Mouse (Mus musculus) midbrain, embryonic 12.5 days (tissue): ENCODE data around the gene Wdr25. TPM values are rescaled to one million over a fixed set of nuclear protein-coding genes. Genes with fewer than 3 reads are reported as not detected.

Source experiments
- ATAC-seq: fragments of 200-750 bp; cut with Nextera tagmentation; 2 replicates; pipeline ENCODE4 v1.8.0; 2017; ENCODE audit warnings: low read depth, moderate TSS enrichment, moderate library complexity; ENCODE audit not compliant: low FRiP score
- H3K27ac ChIP-seq: fragments of 300-500 bp; sonication (generic); replicated peaks from 2 replicates; pipeline ENCODE4 v1.5.1; 2016; ENCODE audit warnings: mild to moderate bottlenecking
- H3K27me3 ChIP-seq: fragments of 300-500 bp; sonication (generic); 2 replicates; pipeline ENCODE4 v1.6.1; 2016; ENCODE audit warnings: mild to moderate bottlenecking
- H3K36me3 ChIP-seq: fragments of 300-500 bp; sonication (generic); 2 replicates; pipeline ENCODE4 v1.6.1; 2016
- H3K4me1 ChIP-seq: fragments of 300-500 bp; sonication (generic); 2 replicates; pipeline ENCODE4 v1.6.1; 2016
- H3K4me2 ChIP-seq: fragments of 300-500 bp; sonication (generic); replicated peaks from 2 replicates; pipeline ENCODE4 v1.6.1; 2016; ENCODE audit warnings: mild to moderate bottlenecking, moderate library complexity
- H3K4me3 ChIP-seq: fragments of 300-500 bp; sonication (generic); 2 replicates; pipeline ENCODE4 v1.5.1; 2016; ENCODE audit warnings: mild to moderate bottlenecking
- H3K9ac ChIP-seq: fragments of 300-500 bp; sonication (generic); replicated peaks from 2 replicates; pipeline ENCODE4 v1.6.1; 2016; ENCODE audit warnings: mild to moderate bottlenecking, moderate library complexity
- H3K9me3 ChIP-seq: fragments of 300-500 bp; sonication (generic); 2 replicates; pipeline ENCODE4 v1.6.1; 2016; ENCODE audit warnings: mild to moderate bottlenecking
- WGBS: fragments of 180-500 bp; shearing (Covaris S2); methylation state at CpG from one replicate; pipeline ENCODE4 v1.1.7; 2016; 5-methylcytosine and 5-hydroxymethylcytosine counted together
- polyA plus RNA-seq: library from polyadenylated mRNA; unstranded; fragments of >200 nt; fragmentation: Nextera tagmentation; extraction: Ambion mirVana; gene quantifications from 2 replicates; pipeline ENCODE4 v1.2.1, GENCODE M21; 2016

Wdr25 gene
- polyA plus RNA-seq, 1 experiment from 2014 or later, result 8.6 TPM

GRCm38 (mm10) chr12:109077036-109077435 is 183.6 kb downstream of the Wdr25 start:
- ATAC-seq, result no peak
- H3K36me3 ChIP-seq, result no peaks in the 10 kb centered on the region
- 82% methylated on average over 6 of the region's 6 CpGs for WGBS

More at GRCm38 (mm10) chr12:109077036-109077435, 183.6 kb downstream of the Wdr25 start:
- no peaks in the 10 kb centered on the region for H3K9me3 ChIP-seq
- peaks cover 4% of the 10 kb centered on the region; the same call in 1 of the 2 replicates for H3K27me3 ChIP-seq
- no peak overlapping the region for H3K4me3 ChIP-seq
- H3K27ac ChIP-seq, result no peak overlapping the region
- no peaks in the 10 kb centered on the region for H3K4me1 ChIP-seq
- no peak overlapping the region for H3K4me2 ChIP-seq
- H3K9ac ChIP-seq, result no peak overlapping the region

Other genes starting within 250 kb of the Wdr25 start
- 2.5 and 2.7 TPM in 2 replicates for gene Degs2, start 191.3 kb upstream of the Wdr25 start, polyA plus RNA-seq
- gene Yy1, start 100.7 kb upstream of the Wdr25 start, polyA plus RNA-seq, result 18.9 and 19.5 TPM in 2 replicates
- 12.5 and 13.6 TPM in 2 replicates for gene Slc25a29, start 57.7 kb upstream of the Wdr25 start, polyA plus RNA-seq
- 10.3 and 13.8 TPM in 2 replicates for gene Slc25a47, start 57.6 kb upstream of the Wdr25 start, polyA plus RNA-seq
- 124 TPM in 2 replicates for gene Wars, start 543 bp downstream of the Wdr25 start, polyA plus RNA-seq
- gene Begain, start 174.6 kb downstream of the Wdr25 start, polyA plus RNA-seq, result 11.5 and 13.6 TPM in 2 replicates